Mouse (Mus musculus) liver, postnatal 0 days (tissue): ENCODE results near the gene Srcin1.

Experiments
- CTCF ChIP-seq: sonication (generic); IDR thresholded peaks from 2 replicates; pipeline ENCODE4 v1.5.1; 2016; ENCODE audit warnings: antibody characterized with exemption, low read depth
- EP300 ChIP-seq: IDR thresholded peaks from 2 replicates; pipeline ENCODE4 v1.6.1; 2016; ENCODE audit warnings: antibody characterized with exemption, low read depth, mild to moderate bottlenecking

GRCm38 (mm10) chr11:97489589-97490324 is 86.2 kb downstream of the Srcin1 start:
- TF ChIP-seq CTCF (peak; percentile 96), EP300 (no peak)
